Mouse (Mus musculus) lung, postnatal 0 days (tissue): ENCODE results near the gene Pbx2. TPM values are rescaled to one million over a fixed set of nuclear protein-coding genes. Genes with fewer than 3 reads are reported as not detected.
A peak's percentile ranks its signal among the peaks of the same experiment; 100 is the strongest.

ENCODE experiments used
- ATAC-seq: fragments of 200-750 bp; cut with Nextera tagmentation; 2 replicates; pipeline ENCODE4 v1.8.0; 2017; ENCODE audit warnings: moderate library complexity
- DNase-seq: peaks from one replicate; pipeline ENCODE4 v3.0.0-alpha.2; 2016; ENCODE audit warnings: low spot score
- H3K27ac ChIP-seq: fragments of 300-500 bp; sonication (generic); 2 replicates; pipeline ENCODE4 v1.5.1; 2014; ENCODE audit warnings: antibody characterized with exemption, mild to moderate bottlenecking, low read length, mixed read lengths
- H3K27me3 ChIP-seq: fragments of 300-500 bp; sonication (generic); replicated peaks from 2 replicates; pipeline ENCODE4 v1.6.1; 2014; ENCODE audit warnings: low read length, mixed read lengths; ENCODE audit not compliant: insufficient read depth
- H3K36me3 ChIP-seq: fragments of 300-500 bp; sonication (generic); 2 replicates; pipeline ENCODE4 v1.6.1; 2014; ENCODE audit warnings: low read length, mixed read lengths; ENCODE audit not compliant: insufficient read depth
- H3K4me1 ChIP-seq: fragments of 300-500 bp; sonication (generic); 2 replicates; pipeline ENCODE4 v1.6.1; 2014; ENCODE audit warnings: antibody characterized with exemption, low read depth, low read length, mixed read lengths; ENCODE audit not compliant: insufficient read depth
- H3K4me2 ChIP-seq: fragments of 300-500 bp; sonication (generic); replicated peaks from 2 replicates; pipeline ENCODE4 v1.6.1; 2014; ENCODE audit warnings: low read depth, mild to moderate bottlenecking, low read length, moderate library complexity, mixed read lengths
- H3K4me3 ChIP-seq: fragments of 300-500 bp; sonication (generic); 2 replicates; pipeline ENCODE4 v1.5.1; 2014; ENCODE audit warnings: low read depth, low read length
- H3K9ac ChIP-seq: fragments of 300-500 bp; sonication (generic); replicated peaks from 2 replicates; pipeline ENCODE4 v1.6.1; 2014; ENCODE audit warnings: low read depth, mild to moderate bottlenecking
- H3K9me3 ChIP-seq: fragments of 300-500 bp; sonication (generic); 2 replicates; pipeline ENCODE4 v1.6.1; 2016; ENCODE audit warnings: low read length, mixed read lengths
- CTCF ChIP-seq: IDR thresholded peaks from 2 replicates; pipeline ENCODE4 v1.5.1; 2016; ENCODE audit warnings: antibody characterized with exemption, mild to moderate bottlenecking
- EP300 ChIP-seq: IDR thresholded peaks from 2 replicates; pipeline ENCODE4 v1.6.1; 2016; ENCODE audit warnings: antibody characterized with exemption, mild to moderate bottlenecking, control low read depth
- WGBS: fragments of 180-500 bp; shearing (Covaris S2); extraction: QIAGEN DNeasy Blood & Tissue Kit; methylation state at CpG from one replicate; pipeline ENCODE4 v1.1.7; 2014; 5-methylcytosine and 5-hydroxymethylcytosine counted together
- polyA plus RNA-seq: library from polyadenylated mRNA; unstranded; fragments of >200 nt; fragmentation: Nextera tagmentation; extraction: Ambion mirVana; gene quantifications from 2 replicates; pipeline ENCODE4 v1.2.1, GENCODE M21; 2015

Gene Pbx2
- polyA plus RNA-seq, 1 experiment from 2014 or later, result 15.0 TPM

GRCm38 (mm10) chr17:34604061-34604508, 13.0 kb downstream of the Pbx2 start, which contains the start of gene Agpat1:
Gene Agpat1, plus strand, starts transcription at chr17:34604262.
- peaks cover 21% of the 10 kb centered on the region for H3K4me1 ChIP-seq
- no peaks in the 10 kb centered on the region for H3K36me3 ChIP-seq
- H3K27me3 ChIP-seq, result no peaks in the 10 kb centered on the region
- ATAC-seq (peak; percentile 85), DNase-seq (peak; percentile 100)
- H3K27ac ChIP-seq, result peak within 1 kb of the TSS; percentile 96
- TF ChIP-seq EP300, result no peak
- no peak for TF ChIP-seq CTCF
- H3K4me2 ChIP-seq, result peak within 1 kb of the TSS; percentile 96
- WGBS, result under 1% methylated on average over 34 of the region's 35 CpGs
- peak within 1 kb of the TSS; percentile 81 for H3K4me3 ChIP-seq
- H3K9me3 ChIP-seq, result no peaks in the 10 kb centered on the region
- peak within 1 kb of the TSS; percentile 46 for H3K9ac ChIP-seq

- Histone ChIP-seq H3K4me2 (peak overlapping the region; percentile 96), H3K27ac (peak overlapping the region; percentile 96), H3K9me3 (no peaks in the 10 kb centered on the region), H3K36me3 (no peaks in the 10 kb centered on the region), H3K4me1 (peaks cover 21% of the 10 kb centered on the region), H3K9ac (peak overlapping the region; percentile 36), H3K4me3 (peak overlapping the region; percentile 81), H3K27me3 (no peaks in the 10 kb centered on the region)
- WGBS, result 13% methylated on average over 24 of the region's 24 CpGs
- ATAC-seq, result peak; percentile 1; the same call in 1 of the 2 replicates
- DNase-seq, result peak; percentile 89
- TF ChIP-seq EP300 (0 out of 2 replicates have a peak, but pooled peaks have one; percentile 1), CTCF (no peak)
These were observed 13.6 kb downstream of the Pbx2 start for GRCm38 (mm10) chr17:34604511-34605237.

GRCm38 (mm10) chr17:34605609-34606008, 14.5 kb downstream of the Pbx2 start:
- TF ChIP-seq CTCF (no peak), EP300 (no peak)
- Histone ChIP-seq H3K27me3 (no peaks in the 10 kb centered on the region), H3K9me3 (no peaks in the 10 kb centered on the region), H3K9ac (peak overlapping the region; percentile 74), H3K27ac (peak overlapping the region; percentile 96), H3K4me1 (peaks cover 21% of the 10 kb centered on the region), H3K4me2 (peak overlapping the region; percentile 96), H3K36me3 (no peaks in the 10 kb centered on the region), H3K4me3 (peak overlapping the region; percentile 81)
- WGBS, result 3% methylated on average over 20 of the region's 30 CpGs
- ATAC-seq (peak; percentile 33), DNase-seq (peak; percentile 97)

DNA sequence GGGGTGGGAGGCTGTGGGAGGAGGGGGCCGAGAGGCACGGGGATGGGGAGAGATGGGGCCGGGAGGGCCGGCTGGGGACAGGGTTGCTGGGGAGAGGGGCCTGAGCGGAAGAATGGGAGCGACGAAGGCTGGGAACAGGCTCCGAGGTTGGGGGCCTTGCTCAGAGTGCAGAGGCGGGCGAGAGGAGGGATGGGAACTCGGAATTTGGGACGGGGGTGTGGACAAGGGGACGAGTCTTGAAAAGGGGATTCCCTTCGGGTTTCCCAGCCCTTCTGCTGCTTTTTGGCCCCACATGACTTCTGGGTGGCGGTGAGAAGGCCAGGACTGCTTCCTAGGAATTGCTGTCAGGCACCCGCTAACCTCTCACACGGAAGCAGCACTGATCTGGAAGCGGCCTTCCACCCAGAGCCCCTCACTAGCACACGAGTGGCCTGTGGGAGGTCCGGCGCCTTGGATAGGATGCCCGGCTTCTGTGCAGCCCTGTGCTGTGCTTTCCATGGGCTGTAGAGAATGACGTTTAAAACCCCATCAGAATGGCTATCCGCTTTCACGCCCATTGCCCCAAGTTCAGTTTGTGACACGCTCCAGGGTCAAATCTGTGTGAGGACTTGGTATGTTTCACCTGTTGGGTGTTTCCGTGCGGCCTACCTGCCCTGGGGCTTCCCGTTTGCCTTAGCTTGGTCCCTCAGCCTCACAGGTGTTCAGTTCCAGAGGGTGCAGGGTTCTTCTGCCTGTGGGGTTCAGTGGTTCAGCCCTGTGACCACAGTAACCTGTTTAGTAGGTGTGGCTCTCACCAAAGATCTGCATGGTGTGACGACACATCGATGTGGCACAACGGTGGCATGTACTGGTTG, 15.3 kb downstream of the Pbx2 start:
- Histone ChIP-seq H3K4me3 (peak overlapping the region; percentile 81), H3K4me2 (peak overlapping the region; percentile 96), H3K27me3 (no peaks in the 10 kb centered on the region), H3K9ac (peak overlapping the region; percentile 74), H3K4me1 (peaks cover 21% of the 10 kb centered on the region), H3K36me3 (peaks cover 3% of the 10 kb centered on the region; the same call in 1 of the 2 replicates), H3K9me3 (no peaks in the 10 kb centered on the region), H3K27ac (peak overlapping the region; percentile 96)
- 10% methylated on average over 29 of the region's 32 CpGs for WGBS
- ATAC-seq (no peak), DNase-seq (peak; percentile 46)
- TF ChIP-seq CTCF, result no peak
- TF ChIP-seq EP300, result no peak

GRCm38 (mm10) chr17:34607997-34608396, 16.9 kb downstream of the Pbx2 start:
- DNase-seq (no peak), ATAC-seq (no peak)
- no peak overlapping the region for H3K27ac ChIP-seq
- H3K4me2 ChIP-seq, result no peak overlapping the region
- peaks cover 11% of the 10 kb centered on the region for H3K36me3 ChIP-seq
- no peak for TF ChIP-seq EP300
- no peak for TF ChIP-seq CTCF
- H3K9ac ChIP-seq, result no peak overlapping the region
- no peaks in the 10 kb centered on the region for H3K27me3 ChIP-seq
- H3K4me1 ChIP-seq, result peaks cover 12% of the 10 kb centered on the region
- 66% methylated on average over 7 of the region's 7 CpGs for WGBS
- H3K9me3 ChIP-seq, result no peaks in the 10 kb centered on the region
- no peak overlapping the region for H3K4me3 ChIP-seq

GRCm38 (mm10) chr17:34611050-34611449, 20.0 kb downstream of the Pbx2 start:
- Histone ChIP-seq H3K27me3 (no peaks in the 10 kb centered on the region), H3K4me1 (0 out of 2 replicates have a peak, but pooled peaks cover 5% of the 10 kb centered on the region), H3K4me2 (no peak overlapping the region), H3K4me3 (no peak overlapping the region), H3K27ac (no peak overlapping the region), H3K36me3 (peaks cover 19% of the 10 kb centered on the region), H3K9ac (no peak overlapping the region), H3K9me3 (no peaks in the 10 kb centered on the region)
- TF ChIP-seq EP300 (no peak), CTCF (no peak)
- ATAC-seq (no peak), DNase-seq (no peak)
- WGBS, result 87% methylated on average over 8 of the region's 8 CpGs
